9 mouse cellular contexts compared by ENCODE assay signal in the genomic region with DNA sequence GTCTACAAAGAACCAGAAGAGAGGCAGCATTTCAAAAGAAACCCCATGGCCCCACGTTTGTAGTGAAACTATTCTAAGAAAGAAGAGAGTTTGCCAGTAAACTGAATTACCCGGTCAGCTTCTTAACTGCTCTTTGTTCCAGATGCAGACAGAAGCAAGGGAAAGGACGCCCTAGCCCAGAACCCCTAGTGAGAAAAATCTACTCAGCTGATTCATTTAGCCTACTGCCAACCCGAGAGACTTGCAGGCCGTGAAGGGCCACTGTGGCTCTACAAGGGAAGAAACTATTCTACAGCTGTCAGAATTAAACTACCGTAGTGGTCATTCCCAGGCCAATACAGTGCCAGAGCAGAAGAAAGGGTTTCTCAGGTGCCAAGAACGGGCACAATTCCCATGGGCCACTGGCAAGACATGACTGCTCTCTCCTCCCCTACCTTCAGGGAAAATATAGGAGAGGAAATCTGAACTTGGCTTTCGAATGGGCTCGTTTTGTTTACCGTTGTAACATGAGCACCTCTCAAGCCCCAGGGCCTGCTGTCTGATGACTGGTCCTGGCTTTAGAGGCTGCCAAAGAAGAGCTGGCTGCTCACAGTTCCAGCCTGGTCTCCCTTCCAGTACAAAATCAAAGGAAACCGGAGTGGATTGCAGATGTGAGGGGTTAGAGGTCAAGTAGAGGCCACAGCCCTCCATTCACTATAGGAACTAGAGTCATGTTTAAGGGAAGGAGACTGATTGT.
A peak's percentile ranks its signal among the peaks of the same experiment; 100 is the strongest.
DNase-seq lines count a peak whose midpoint lies in the region; ATAC-seq lines count a peak whose summit lies in the region.
"Had no signal": no experiment of that assay in that cellular context is flagged by ENCODE, and none has a peak within 500 bp of the region (broad histone marks: within the 10 kb centered on the region; RNA-seq: fewer than 3 reads in every experiment).

No protein-coding gene starts in this region.

- H3K27ac ChIP-seq in neural tube, embryonic 15.5 days (replicated peaks) = no peak overlapping the region
- H3K27ac ChIP-seq in embryonic facial prominence, embryonic 12.5 days = peak overlapping the region; percentile 67
- H3K27ac ChIP-seq in limb, embryonic 12.5 days = peak overlapping the region; percentile 78
- peak overlapping the region; percentile 22; the same call in 1 of the 2 replicates for H3K27ac ChIP-seq in stomach, embryonic 16.5 days (ENCODE audit: low read length)
- H3K27ac ChIP-seq: left cerebral cortex, adult 2 months had no signal

- peaks cover 20% of the 10 kb centered on the region for H3K4me1 ChIP-seq in neural tube, embryonic 15.5 days
- peaks cover 30% of the 10 kb centered on the region for H3K4me1 ChIP-seq in embryonic facial prominence, embryonic 12.5 days
- peaks cover 34% of the 10 kb centered on the region for H3K4me1 ChIP-seq in limb, embryonic 12.5 days (replicated peaks)
- peaks cover 10% of the 10 kb centered on the region for H3K4me1 ChIP-seq in stomach, embryonic 16.5 days (ENCODE audit: control insufficient read depth, insufficient read depth, low read length)

- H3K9ac ChIP-seq in neural tube, embryonic 15.5 days (replicated peaks) = no peak overlapping the region
- no peak overlapping the region for H3K9ac ChIP-seq in embryonic facial prominence, embryonic 12.5 days
- H3K9ac ChIP-seq in limb, embryonic 12.5 days (replicated peaks) = no peak overlapping the region
- H3K9ac ChIP-seq in stomach, embryonic 16.5 days (ENCODE audit: low read length) = peak overlapping the region; percentile 28; the same call in 1 of the 2 replicates

- ATAC-seq in neural tube, embryonic 15.5 days (ENCODE audit: low FRiP score) = no peak
- ATAC-seq in embryonic facial prominence, embryonic 12.5 days (ENCODE audit: insufficient number of reproducible peaks, insufficient read depth, low FRiP score, low TSS enrichment) = peak; percentile 52; the same call in 1 of the 2 replicates
- ATAC-seq in limb, embryonic 12.5 days (ENCODE audit: insufficient number of reproducible peaks, insufficient read depth, low FRiP score, low TSS enrichment, low read depth) = peak; percentile 65; the same call in 1 of the 2 replicates
- no peak for ATAC-seq in stomach, embryonic 16.5 days (ENCODE audit: insufficient read depth, low FRiP score)
- ATAC-seq: Patski had no signal

- H3K4me3 ChIP-seq in neural tube, embryonic 15.5 days (replicated peaks) = no peak overlapping the region
- H3K4me3 ChIP-seq in embryonic facial prominence, embryonic 12.5 days = no peak overlapping the region
- no peak overlapping the region for H3K4me3 ChIP-seq in limb, embryonic 12.5 days (replicated peaks)
- no peak overlapping the region for H3K4me3 ChIP-seq in stomach, embryonic 16.5 days (replicated peaks; ENCODE audit: low read length)
- H3K4me3 ChIP-seq: left cerebral cortex, adult 2 months had no signal

- H3K27me3 ChIP-seq in neural tube, embryonic 15.5 days (replicated peaks) = no peaks in the 10 kb centered on the region
- no peaks in the 10 kb centered on the region for H3K27me3 ChIP-seq in embryonic facial prominence, embryonic 12.5 days
- H3K27me3 ChIP-seq in limb, embryonic 12.5 days = no peaks in the 10 kb centered on the region
- no peaks in the 10 kb centered on the region for H3K27me3 ChIP-seq in stomach, embryonic 16.5 days (ENCODE audit: control insufficient read depth, insufficient read depth, low read length)
- H3K27me3 ChIP-seq: Patski had no signal

- H3K36me3 ChIP-seq in neural tube, embryonic 15.5 days = no peaks in the 10 kb centered on the region
- no peaks in the 10 kb centered on the region for H3K36me3 ChIP-seq in embryonic facial prominence, embryonic 12.5 days
- H3K36me3 ChIP-seq in limb, embryonic 12.5 days = no peaks in the 10 kb centered on the region
- no peaks in the 10 kb centered on the region for H3K36me3 ChIP-seq in stomach, embryonic 16.5 days (ENCODE audit: control insufficient read depth, insufficient read depth, low read length)

- peak; percentile 54 for DNase-seq in neural tube, embryonic 10.5 days (ENCODE audit: extremely low spot score, low spot score)
- DNase-seq in layer of hippocampus, adult 11-12 months (ENCODE audit: low spot score) = no peak
- DNase-seq in thymus, postnatal 36 days = no peak

- H3K4me2 ChIP-seq in neural tube, embryonic 15.5 days = no peak overlapping the region
- no peak overlapping the region for H3K4me2 ChIP-seq in embryonic facial prominence, embryonic 12.5 days (replicated peaks)
- H3K4me2 ChIP-seq in limb, embryonic 12.5 days = no peak overlapping the region
- no peak overlapping the region for H3K4me2 ChIP-seq in stomach, embryonic 16.5 days (ENCODE audit: low read depth, low read length)

- no peaks in the 10 kb centered on the region for H3K9me3 ChIP-seq in neural tube, embryonic 15.5 days (replicated peaks)
- H3K9me3 ChIP-seq in embryonic facial prominence, embryonic 12.5 days = no peaks in the 10 kb centered on the region
- H3K9me3 ChIP-seq in limb, embryonic 12.5 days = no peaks in the 10 kb centered on the region
- no peaks in the 10 kb centered on the region; the same call in 1 of the 2 replicates for H3K9me3 ChIP-seq in stomach, embryonic 16.5 days (replicated peaks; ENCODE audit: control insufficient read depth, low read length)

- 30% methylated on average over 11 of the region's 11 CpGs for WGBS in neural tube, embryonic 15.5 days
- WGBS in embryonic facial prominence, embryonic 12.5 days = 7% methylated on average over 11 of the region's 11 CpGs
- 13% methylated on average over 11 of the region's 11 CpGs for WGBS in limb, embryonic 12.5 days
- WGBS in stomach, embryonic 16.5 days = 33% methylated on average over 11 of the region's 11 CpGs

Comparison
In these comparisons a context has a peak if more than half of its experiments do, and no peak if none do; other contexts are left out.
1. ATAC-seq: peak in embryonic facial prominence, embryonic 12.5 days (single experiment) and limb, embryonic 12.5 days (single experiment); none in neural tube, embryonic 15.5 days (single experiment) and stomach, embryonic 16.5 days (single experiment).